Mouse (Mus musculus): Measurements from ENCODE around the gene Galk1. TPM values are rescaled to one million over a fixed set of nuclear protein-coding genes. Genes with fewer than 3 reads are reported as not detected.

The Galk1 gene
- 253 and 322 TPM in 2 replicates for total RNA-seq (2012; rRNA removed)
- polyA plus RNA-seq (2012; ENCODE audit: insufficient read depth in 1 of 2, insufficient read length in 2 of 2, low read depth in 1 of 2, low replicate concordance in 2 of 2, missing spikeins in 1 of 2): 100 to 1,000 TPM in 1 of 2 experiments, not detected in 1; 326 TPM

DNA sequence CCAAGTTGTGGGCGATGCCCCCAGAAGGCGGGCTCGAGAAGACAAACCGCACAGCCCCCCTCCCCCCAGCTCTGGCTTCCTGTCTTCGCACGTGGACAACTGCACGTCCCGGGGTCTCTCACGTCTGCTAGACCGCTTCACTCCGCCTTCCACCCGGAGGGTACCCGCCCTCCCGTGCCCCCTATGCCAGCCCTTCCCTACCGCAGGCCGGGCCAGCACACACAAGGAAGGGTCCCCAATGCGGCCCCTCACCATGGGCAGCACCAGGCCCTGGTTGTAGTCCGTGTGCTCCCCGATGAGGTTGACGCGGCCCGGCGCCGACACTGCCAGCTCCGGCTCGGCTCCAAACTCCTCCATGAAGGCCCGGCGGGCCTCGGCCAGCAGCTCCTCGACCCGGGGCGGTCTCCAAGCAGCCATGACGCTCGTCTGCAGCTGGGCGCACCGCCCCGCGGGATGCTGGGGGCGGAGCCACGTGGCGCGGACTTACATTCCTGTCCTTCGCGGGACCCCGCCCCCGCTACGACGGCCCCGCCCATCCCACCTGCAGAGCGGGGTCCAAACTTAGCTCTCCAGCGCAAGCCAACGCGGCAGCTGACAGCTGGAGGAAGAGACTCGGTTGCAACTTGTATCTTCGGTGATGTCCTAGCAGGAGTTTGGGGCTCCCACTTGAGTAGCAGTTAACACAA, at the start of gene Galk1:
Gene Galk1 (minus strand): TSS at position 458 of the 686 bp plus-strand sequence.
- H3K79me2 ChIP-seq (ENCODE audit: control insufficient read depth, insufficient read depth, low read length, poor library complexity): peaks cover 13% of the 10 kb centered on the region
- H3K36me3 ChIP-seq (ENCODE audit: control insufficient read depth in 1 of 2, insufficient read depth in 2 of 2, low read length in 2 of 2): peaks cover 0 to 9% of the 10 kb centered on the region in 2 experiments; a peak in 2 of 4 replicates
- H3K4me1 ChIP-seq (ENCODE audit: control insufficient read depth in 1 of 2, insufficient read depth in 2 of 2, low read length in 2 of 2): peaks cover 3 to 11% of the 10 kb centered on the region in 2 experiments; a peak in 3 of 4 replicates
- no peaks in the 10 kb centered on the region for H3K9me3 ChIP-seq (replicated peaks; ENCODE audit: insufficient read depth, low read length)
- no peaks in the 10 kb centered on the region for H3K27me3 ChIP-seq (ENCODE audit: control insufficient read depth in 1 of 2, insufficient read depth in 2 of 2, low read length in 2 of 2)
- peak within 1 kb of the TSS; percentile 89 for H3K9ac ChIP-seq (ENCODE audit: control insufficient read depth, low read depth, low read length, poor library complexity, severe bottlenecking)
- peak within 1 kb of the TSS; percentile 67 to 86 for H3K4me3 ChIP-seq (ENCODE audit: control insufficient read depth in 1 of 2, insufficient read depth in 1 of 2, low read depth in 2 of 2, low read length in 2 of 2)
- peak within 1 kb of the TSS; percentile 38 for H3K27ac ChIP-seq (ENCODE audit: control insufficient read depth, low read depth, low read length)
- DNase-seq (ENCODE audit: low read depth, low spot score): peak; percentile 98
- 0 out of 2 replicates have a peak, but pooled peaks have one; percentile 68 for TF ChIP-seq UBTF (IDR thresholded peaks at IDR 0.05; ENCODE audit: borderline replicate concordance, insufficient read depth, low read depth, low read length)
- no peak for TF ChIP-seq RAD21 (IDR thresholded peaks at IDR 0.05; ENCODE audit: low read depth, low read length)
- TF ChIP-seq HCFC1 (IDR thresholded peaks at IDR 0.05; ENCODE audit: low read depth, low read length): no peak; the same call in 1 of the 2 replicates
- no peak for TF ChIP-seq TAL1 (IDR thresholded peaks at IDR 0.05; ENCODE audit: low read length)
- no peak for TF ChIP-seq EP300 (IDR thresholded peaks at IDR 0.05; ENCODE audit: low read depth in 1 of 2, low read length in 2 of 2)
- no peak for TF ChIP-seq ZC3H11A (IDR thresholded peaks at IDR 0.05; ENCODE audit: low read depth, low read length)
- peak; percentile 50; the same call in 1 of the 2 replicates for TF ChIP-seq ZMIZ1 (IDR thresholded peaks at IDR 0.05; ENCODE audit: low read depth, low read length)
- TF ChIP-seq TCF12 (IDR thresholded peaks at IDR 0.05; ENCODE audit: low read depth, low read length): peak; percentile 68; the same call in 1 of the 2 replicates
- peak; percentile 59 to 88; a peak in 3 of 4 replicates for TF ChIP-seq POLR2A (IDR thresholded peaks at IDR 0.05; ENCODE audit: control insufficient read depth in 1 of 2, insufficient read depth in 1 of 2, low read depth in 1 of 2, low read length in 2 of 2, poor library complexity in 1 of 2)
- no peak; the same call in 1 of the 2 replicates for TF ChIP-seq KAT2A (conservative IDR thresholded peaks at IDR 0.05; ENCODE audit: low read depth, low read length)
- no peak for TF ChIP-seq JUND (IDR thresholded peaks at IDR 0.05; ENCODE audit: low read depth, low read length)
- no peak for TF ChIP-seq CHD1 (IDR thresholded peaks at IDR 0.05; ENCODE audit: low read depth, low read length)
- TF ChIP-seq MAFK (IDR thresholded peaks at IDR 0.05; ENCODE audit: borderline replicate concordance, low read depth, low read length): no peak
- no peak for TF ChIP-seq RCOR1 (IDR thresholded peaks at IDR 0.05; ENCODE audit: low read depth, low read length)
- TF ChIP-seq SMC3 (IDR thresholded peaks at IDR 0.05; ENCODE audit: low read depth, low read length): no peak
- TF ChIP-seq MEF2A (IDR thresholded peaks at IDR 0.05; ENCODE audit: extremely low read depth, insufficient replicate concordance, low read depth, low read length, poor library complexity, severe bottlenecking): no peak
- TF ChIP-seq POLR2AphosphoS2 (IDR thresholded peaks at IDR 0.05; ENCODE audit: low read length): peak; percentile 57; the same call in 1 of the 2 replicates
- TF ChIP-seq TBP (IDR thresholded peaks at IDR 0.05; ENCODE audit: low read depth, low read length): 0 out of 2 replicates have a peak, but pooled peaks have one; percentile 8
- TF ChIP-seq ZKSCAN1 (IDR thresholded peaks at IDR 0.05; ENCODE audit: low read depth, low read length): no peak
- TF ChIP-seq USF2 (IDR thresholded peaks at IDR 0.05; ENCODE audit: borderline replicate concordance in 1 of 2, insufficient read depth in 1 of 2, low read depth in 1 of 2, low read length in 2 of 2): peak in 1 of 2 experiments; percentile 41; a peak in 1 of 4 replicates
- peak; percentile 96 for TF ChIP-seq MYC (IDR thresholded peaks at IDR 0.05; ENCODE audit: low read depth, low read length)
- TF ChIP-seq BHLHE40 (IDR thresholded peaks at IDR 0.05; ENCODE audit: borderline replicate concordance, low read depth, low read length): peak; percentile 88; the same call in 1 of the 2 replicates
- no peak for TF ChIP-seq CHD2 (IDR thresholded peaks at IDR 0.05; ENCODE audit: low read length)
- peak; percentile 97 for TF ChIP-seq MXI1 (IDR thresholded peaks at IDR 0.05; ENCODE audit: low read depth, low read length)
- no peak for TF ChIP-seq GABPA (IDR thresholded peaks at IDR 0.05; ENCODE audit: low read depth, low read length)
- TF ChIP-seq MAX (IDR thresholded peaks at IDR 0.05; ENCODE audit: low read length): peak; percentile 82
- TF ChIP-seq SIN3A (IDR thresholded peaks at IDR 0.05; ENCODE audit: low read length): peak; percentile 85
- TF ChIP-seq CTCF (IDR thresholded peaks at IDR 0.05 in 2 of 3, conservative IDR thresholded peaks at IDR 0.05 in 1 of 3; ENCODE audit: control insufficient read depth in 1 of 3, insufficient read depth in 1 of 3, low read depth in 2 of 3, low read length in 3 of 3, poor library complexity in 1 of 3, severe bottlenecking in 1 of 3): no peak
- TF ChIP-seq ELF1 (IDR thresholded peaks at IDR 0.05; ENCODE audit: low read depth, low read length): no peak; the same call in 1 of the 2 replicates
- TF ChIP-seq NELFE (IDR thresholded peaks at IDR 0.05; ENCODE audit: low read depth, low read length): peak; percentile 73
- peak; percentile 56; the same call in 1 of the 2 replicates for TF ChIP-seq ETS1 (IDR thresholded peaks at IDR 0.05; ENCODE audit: low read depth, low read length)
- TF ChIP-seq MYB (IDR thresholded peaks at IDR 0.05; ENCODE audit: low read depth, low read length): no peak
- TF ChIP-seq GATA1 (IDR thresholded peaks at IDR 0.05; ENCODE audit: low read depth, low read length): no peak
- no peak for TF ChIP-seq MAZ (IDR thresholded peaks at IDR 0.05; ENCODE audit: low read depth, low read length)
- peak; percentile 91 for TF ChIP-seq USF1 (IDR thresholded peaks at IDR 0.05; ENCODE audit: low read depth, low read length)
